Mouse (Mus musculus): ENCODE data around the gene Rcbtb2.
"Not testable (repeated sequence)": the region's sequence is repeated elsewhere in the genome, so short reads cannot be mapped to it uniquely, and the experiment has no call there.

DNA sequence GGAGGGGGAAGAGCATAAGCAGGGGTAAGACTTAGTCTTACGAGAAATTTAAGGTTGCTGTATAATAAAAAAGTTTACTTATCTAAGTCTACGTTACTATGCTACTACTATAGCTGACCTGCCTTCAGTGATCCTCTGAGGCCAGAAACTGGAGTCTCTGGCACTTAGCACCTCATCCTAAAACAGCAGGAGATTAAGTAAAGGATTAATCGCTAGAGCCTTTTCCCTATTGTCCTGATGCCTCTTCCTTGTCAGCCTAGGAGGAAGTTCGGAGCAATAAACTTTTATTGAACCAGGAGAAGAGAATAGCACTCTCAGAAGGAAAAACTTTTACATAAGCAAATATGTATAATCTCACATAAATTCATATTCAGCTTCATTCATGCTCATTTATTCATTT, 19.9 kb upstream of the Rcbtb2 start:
- TF ChIP-seq SIN3A (IDR thresholded peaks at IDR 0.05; ENCODE audit: low read length); E2F4 (IDR thresholded peaks at IDR 0.05; ENCODE audit: insufficient replicate concordance, low read depth, low read length); EP300 (IDR thresholded peaks at IDR 0.05; ENCODE audit: low read length); CTCF (conservative IDR thresholded peaks at IDR 0.05 in 1 of 2, IDR thresholded peaks at IDR 0.05 in 1 of 2; ENCODE audit: low read depth in 2 of 2, low read length in 2 of 2); NELFE (IDR thresholded peaks at IDR 0.05; ENCODE audit: low read depth, low read length); KAT2A (IDR thresholded peaks at IDR 0.05; ENCODE audit: insufficient replicate concordance, low read length); NRF1 (IDR thresholded peaks at IDR 0.05; ENCODE audit: low read depth, low read length); ELF1 (IDR thresholded peaks at IDR 0.05; ENCODE audit: low read depth, low read length); USF2 (conservative IDR thresholded peaks at IDR 0.05; ENCODE audit: low read depth, low read length); ZKSCAN1 (IDR thresholded peaks at IDR 0.05; ENCODE audit: borderline replicate concordance, low read depth, low read length); USF1 (IDR thresholded peaks at IDR 0.05; ENCODE audit: low read depth, low read length); RCOR1 (conservative IDR thresholded peaks at IDR 0.05; ENCODE audit: low read depth, low read length); ZC3H11A (IDR thresholded peaks at IDR 0.05; ENCODE audit: low read depth, low read length): not testable (repeated sequence)

Data from CH12.LX (cell line).